Mouse (Mus musculus): ENCODE results near the gene Xrcc6. TPM values are rescaled to one million over a fixed set of nuclear protein-coding genes. Genes with fewer than 3 reads are reported as not detected.
"Not testable (repeated sequence)": the region's sequence is repeated elsewhere in the genome, so short reads cannot be mapped to it uniquely, and the experiment has no call there.

Gene Xrcc6
- polyA plus RNA-seq, 1 experiment from 2014 or later: 89.4 TPM

DNA sequence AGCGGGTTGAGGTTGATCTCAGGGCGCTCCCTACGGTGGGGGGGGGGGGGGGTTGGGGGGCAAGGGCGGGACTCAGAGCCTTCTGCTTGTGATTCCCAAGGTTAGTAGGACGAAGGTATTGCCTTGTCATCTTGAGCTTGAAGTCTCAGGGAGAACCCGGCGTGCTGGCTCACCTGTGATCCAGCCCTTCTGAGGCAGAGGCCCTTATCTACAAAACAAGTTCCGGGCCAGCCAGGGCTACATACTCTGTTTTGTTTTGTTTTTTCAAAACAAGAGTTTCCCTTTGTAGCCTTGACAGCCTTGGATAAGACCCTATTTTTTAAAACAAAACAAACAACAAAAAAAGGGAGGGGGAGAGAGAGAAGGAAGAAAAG, 26.6 kb upstream of the Xrcc6 start:
- H3K9ac ChIP-seq (replicated peaks; ENCODE audit: low read length): peak overlapping the region; percentile 51
- H3K4me3 ChIP-seq (ENCODE audit: low read length): peak overlapping the region; percentile 58
- 0 out of 2 replicates have a peak, but pooled peaks cover 4% of the 10 kb centered on the region for H3K4me1 ChIP-seq (ENCODE audit: insufficient read depth, low read length)
- 2% methylated on average over 8 of the region's 8 CpGs for WGBS
- no peaks in the 10 kb centered on the region for H3K9me3 ChIP-seq (ENCODE audit: low read length)
- H3K36me3 ChIP-seq (ENCODE audit: insufficient read depth, low read length): no peaks in the 10 kb centered on the region; the same call in 1 of the 2 replicates
- no peak for ATAC-seq (ENCODE audit: low FRiP score, low TSS enrichment)
- H3K4me2 ChIP-seq (replicated peaks; ENCODE audit: low read depth, low read length): peak overlapping the region; percentile 99
- no peak overlapping the region for H3K27ac ChIP-seq (ENCODE audit: low read length)
- H3K27me3 ChIP-seq (ENCODE audit: insufficient read depth, low read length): no peaks in the 10 kb centered on the region

- Histone ChIP-seq H3K27me3 (ENCODE audit: insufficient read depth, low read length) (no peaks in the 10 kb centered on the region), H3K9me3 (ENCODE audit: low read length) (no peaks in the 10 kb centered on the region), H3K27ac (ENCODE audit: low read length) (no peak overlapping the region), H3K36me3 (ENCODE audit: insufficient read depth, low read length) (no peaks in the 10 kb centered on the region), H3K4me3 (ENCODE audit: low read length) (no peak overlapping the region), H3K4me2 (replicated peaks; ENCODE audit: low read depth, low read length) (no peak overlapping the region), H3K4me1 (ENCODE audit: insufficient read depth, low read length) (0 out of 2 replicates have a peak, but pooled peaks cover 4% of the 10 kb centered on the region), H3K9ac (replicated peaks; ENCODE audit: low read length) (no peak overlapping the region)
- ATAC-seq (ENCODE audit: low FRiP score, low TSS enrichment): no peak
- WGBS: 39% methylated on average over 1 of the region's 1 CpGs
Measured at GRCm38 (mm10) chr15:81964262-81964661, 23.4 kb upstream of the Xrcc6 start.

- Histone ChIP-seq H3K9me3 (ENCODE audit: low read length) (no peaks in the 10 kb centered on the region), H3K27ac (ENCODE audit: low read length) (no peak overlapping the region), H3K36me3 (ENCODE audit: insufficient read depth, low read length) (no peaks in the 10 kb centered on the region), H3K4me3 (ENCODE audit: low read length) (no peak overlapping the region), H3K4me1 (ENCODE audit: insufficient read depth, low read length) (no peaks in the 10 kb centered on the region), H3K27me3 (ENCODE audit: insufficient read depth, low read length) (no peaks in the 10 kb centered on the region), H3K9ac (replicated peaks; ENCODE audit: low read length) (no peak overlapping the region), H3K4me2 (replicated peaks; ENCODE audit: low read depth, low read length) (no peak overlapping the region)
- no peak for ATAC-seq (ENCODE audit: low FRiP score, low TSS enrichment)
- 67% methylated on average over 4 of the region's 4 CpGs for WGBS
Measured at GRCm38 (mm10) chr15:81964980-81965545, 22.6 kb upstream of the Xrcc6 start.

GRCm38 (mm10) chr15:81966062-81966829, 21.4 kb upstream of the Xrcc6 start:
- no peak for ATAC-seq (ENCODE audit: low FRiP score, low TSS enrichment)
- no peak overlapping the region for H3K4me2 ChIP-seq (replicated peaks; ENCODE audit: low read depth, low read length)
- H3K4me1 ChIP-seq (ENCODE audit: insufficient read depth, low read length): no peaks in the 10 kb centered on the region
- no peak overlapping the region for H3K27ac ChIP-seq (ENCODE audit: low read length)
- no peaks in the 10 kb centered on the region for H3K36me3 ChIP-seq (ENCODE audit: insufficient read depth, low read length)
- no peak overlapping the region for H3K9ac ChIP-seq (replicated peaks; ENCODE audit: low read length)
- no peaks in the 10 kb centered on the region for H3K9me3 ChIP-seq (ENCODE audit: low read length)
- 80% methylated on average over 12 of the region's 14 CpGs for WGBS
- H3K27me3 ChIP-seq (ENCODE audit: insufficient read depth, low read length): no peaks in the 10 kb centered on the region
- H3K4me3 ChIP-seq (ENCODE audit: low read length): no peak overlapping the region

DNA sequence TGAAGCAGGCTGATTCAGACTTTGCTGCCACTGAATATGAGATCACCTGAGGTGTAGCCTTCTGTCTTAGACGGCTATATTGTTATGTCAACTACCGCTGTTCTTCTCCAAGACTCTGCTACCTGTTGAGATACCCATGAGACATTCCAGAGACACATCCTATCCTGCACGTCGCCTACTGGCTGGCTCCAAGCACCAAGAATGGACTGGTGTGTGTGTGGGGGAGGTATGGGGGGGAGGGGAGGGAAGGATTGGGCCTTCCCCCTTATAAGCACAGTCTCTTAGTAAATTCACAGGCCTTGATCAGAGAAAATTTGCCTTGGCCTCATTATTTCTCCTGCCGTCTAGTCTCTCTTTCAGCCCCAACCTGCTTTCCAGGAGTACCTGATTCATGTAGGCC, 19.8 kb upstream of the Xrcc6 start:
- H3K9me3 ChIP-seq (ENCODE audit: low read length): peaks cover 5% of the 10 kb centered on the region
- H3K27ac ChIP-seq (ENCODE audit: low read length): no peak overlapping the region
- H3K4me2 ChIP-seq (replicated peaks; ENCODE audit: low read depth, low read length): no peak overlapping the region
- no peaks in the 10 kb centered on the region for H3K27me3 ChIP-seq (ENCODE audit: insufficient read depth, low read length)
- H3K9ac ChIP-seq (replicated peaks; ENCODE audit: low read length): no peak overlapping the region
- H3K36me3 ChIP-seq (ENCODE audit: insufficient read depth, low read length): no peaks in the 10 kb centered on the region
- no peak for ATAC-seq (ENCODE audit: low FRiP score, low TSS enrichment)
- H3K4me1 ChIP-seq (ENCODE audit: insufficient read depth, low read length): no peaks in the 10 kb centered on the region
- WGBS: 88% methylated on average over 5 of the region's 5 CpGs
- no peak overlapping the region for H3K4me3 ChIP-seq (ENCODE audit: low read length)

DNA sequence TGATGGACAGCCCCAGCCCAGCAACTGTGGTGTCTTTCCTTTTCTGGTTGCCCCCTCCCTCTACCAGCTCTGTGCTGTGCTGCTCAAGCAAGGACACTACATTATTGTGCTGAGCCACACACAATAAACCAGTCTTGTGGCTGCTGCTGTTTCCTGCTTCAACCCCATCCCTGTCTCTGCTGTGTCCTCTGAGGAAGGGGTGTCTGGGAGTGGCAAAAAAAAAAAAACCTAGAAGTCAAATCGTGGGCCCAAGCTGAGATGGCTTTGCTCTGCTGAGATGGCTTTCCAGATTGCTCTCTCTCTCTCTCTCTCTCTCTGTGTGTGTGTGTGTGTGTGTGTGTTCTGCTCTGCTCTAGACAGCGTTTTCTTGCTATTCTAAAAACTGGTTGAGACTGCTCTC, 19.2 kb upstream of the Xrcc6 start:
- H3K4me1 ChIP-seq (ENCODE audit: insufficient read depth, low read length): no peaks in the 10 kb centered on the region
- no peak overlapping the region for H3K9ac ChIP-seq (replicated peaks; ENCODE audit: low read length)
- ATAC-seq (ENCODE audit: low FRiP score, low TSS enrichment): no peak
- WGBS: 57% methylated on average over 2 of the region's 2 CpGs
- no peaks in the 10 kb centered on the region for H3K36me3 ChIP-seq (ENCODE audit: insufficient read depth, low read length)
- H3K4me3 ChIP-seq (ENCODE audit: low read length): no peak overlapping the region
- no peak overlapping the region for H3K4me2 ChIP-seq (replicated peaks; ENCODE audit: low read depth, low read length)
- no peak overlapping the region for H3K27ac ChIP-seq (ENCODE audit: low read length)
- H3K9me3 ChIP-seq (ENCODE audit: low read length): peaks cover 9% of the 10 kb centered on the region
- H3K27me3 ChIP-seq (ENCODE audit: insufficient read depth, low read length): no peaks in the 10 kb centered on the region

GRCm38 (mm10) chr15:81969173-81969572, 18.5 kb upstream of the Xrcc6 start:
- H3K9ac ChIP-seq (replicated peaks; ENCODE audit: low read length): no peak overlapping the region
- H3K27me3 ChIP-seq (ENCODE audit: insufficient read depth, low read length): no peaks in the 10 kb centered on the region
- no peak overlapping the region for H3K4me2 ChIP-seq (replicated peaks; ENCODE audit: low read depth, low read length)
- no peak for ATAC-seq (ENCODE audit: low FRiP score, low TSS enrichment)
- H3K36me3 ChIP-seq (ENCODE audit: insufficient read depth, low read length): no peaks in the 10 kb centered on the region
- H3K27ac ChIP-seq (ENCODE audit: low read length): no peak overlapping the region; the same call in 1 of the 2 replicates
- 41% methylated on average over 7 of the region's 7 CpGs for WGBS
- no peaks in the 10 kb centered on the region for H3K4me1 ChIP-seq (ENCODE audit: insufficient read depth, low read length)
- peaks cover 9% of the 10 kb centered on the region for H3K9me3 ChIP-seq (ENCODE audit: low read length)
- H3K4me3 ChIP-seq (ENCODE audit: low read length): no peak overlapping the region

DNA sequence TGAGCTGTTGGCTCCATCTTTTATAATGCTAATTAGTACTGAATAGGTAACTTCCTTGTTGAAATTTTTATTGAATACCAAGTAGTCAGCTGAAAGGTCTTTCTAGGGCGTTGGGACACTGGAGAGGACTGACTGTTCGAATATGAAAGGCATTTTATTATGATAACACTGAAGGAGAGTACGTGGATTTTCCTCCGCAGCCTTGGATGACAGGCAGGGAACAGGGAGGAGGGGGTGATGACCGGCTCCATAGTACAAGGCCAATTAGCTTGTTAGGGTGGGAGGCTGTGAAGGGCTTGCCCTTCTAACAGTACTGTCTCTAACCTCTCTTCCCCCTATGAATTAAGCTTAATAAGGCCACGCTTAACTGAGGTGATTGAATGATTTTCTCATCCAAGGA, 18.0 kb upstream of the Xrcc6 start:
- H3K36me3 ChIP-seq (ENCODE audit: insufficient read depth, low read length); H3K27ac ChIP-seq (ENCODE audit: low read length); H3K27me3 ChIP-seq (ENCODE audit: insufficient read depth, low read length); H3K4me1 ChIP-seq (ENCODE audit: insufficient read depth, low read length); H3K9me3 ChIP-seq (ENCODE audit: low read length); H3K4me2 ChIP-seq (replicated peaks; ENCODE audit: low read depth, low read length); H3K9ac ChIP-seq (replicated peaks; ENCODE audit: low read length); ATAC-seq (ENCODE audit: low FRiP score, low TSS enrichment); H3K4me3 ChIP-seq (ENCODE audit: low read length): not testable (repeated sequence)
- WGBS: 76% methylated on average over 6 of the region's 6 CpGs

DNA sequence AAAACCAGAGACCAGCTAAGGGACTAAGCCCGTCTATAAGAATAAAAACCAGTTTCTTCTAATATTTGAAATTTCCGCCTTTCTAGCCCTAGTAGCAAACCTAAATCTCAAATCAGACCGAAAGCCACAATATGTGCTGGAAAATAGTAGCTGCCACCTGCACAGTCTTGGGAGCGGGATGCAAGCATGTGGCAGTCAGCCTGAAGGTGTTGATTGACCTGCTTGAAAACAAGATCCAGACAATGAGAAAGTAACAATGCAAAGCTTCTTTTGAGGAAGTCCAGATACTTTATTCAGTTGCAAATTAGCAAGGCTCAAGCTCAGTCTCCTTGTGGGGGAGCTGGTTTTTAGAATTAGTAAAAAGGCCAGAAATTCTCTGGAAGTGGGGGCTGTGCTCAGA, 17.1 kb upstream of the Xrcc6 start:
- not testable (repeated sequence) for H3K9me3 ChIP-seq (ENCODE audit: low read length); H3K36me3 ChIP-seq (ENCODE audit: insufficient read depth, low read length); H3K27ac ChIP-seq (ENCODE audit: low read length); H3K4me3 ChIP-seq (ENCODE audit: low read length); H3K27me3 ChIP-seq (ENCODE audit: insufficient read depth, low read length); ATAC-seq (ENCODE audit: low FRiP score, low TSS enrichment); H3K4me1 ChIP-seq (ENCODE audit: insufficient read depth, low read length); H3K4me2 ChIP-seq (replicated peaks; ENCODE audit: low read depth, low read length); H3K9ac ChIP-seq (replicated peaks; ENCODE audit: low read length)
- WGBS: 92% methylated on average over 4 of the region's 4 CpGs

- not testable (repeated sequence) for H3K4me1 ChIP-seq (ENCODE audit: insufficient read depth, low read length); H3K27me3 ChIP-seq (ENCODE audit: insufficient read depth, low read length); H3K9ac ChIP-seq (replicated peaks; ENCODE audit: low read length); H3K9me3 ChIP-seq (ENCODE audit: low read length); H3K4me2 ChIP-seq (replicated peaks; ENCODE audit: low read depth, low read length); H3K36me3 ChIP-seq (ENCODE audit: insufficient read depth, low read length); H3K4me3 ChIP-seq (ENCODE audit: low read length); H3K27ac ChIP-seq (ENCODE audit: low read length); ATAC-seq (ENCODE audit: low FRiP score, low TSS enrichment)
- WGBS: 90% methylated on average over 8 of the region's 8 CpGs
Measured at GRCm38 (mm10) chr15:81975156-81975555, 12.5 kb upstream of the Xrcc6 start.
